In the genomic region with DNA sequence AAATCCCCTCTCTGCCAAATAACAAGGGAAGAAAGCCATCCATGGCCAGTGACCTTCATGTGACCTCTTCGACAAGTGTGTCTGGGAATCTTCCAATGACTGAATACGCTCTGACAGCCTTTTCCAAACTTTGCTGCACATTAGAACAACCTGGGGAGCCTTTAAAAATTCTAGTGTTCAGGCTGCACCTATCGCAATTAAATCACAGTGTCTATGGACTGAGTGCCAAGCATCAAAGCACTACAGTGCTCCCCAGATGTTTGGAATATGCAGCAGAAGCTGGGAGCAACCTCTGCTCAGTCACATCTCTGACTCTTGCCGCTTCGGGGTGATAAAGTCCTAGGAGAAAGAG, we compare ENCODE assay signal across 12 mouse cellular contexts.
A peak's percentile ranks its signal among the peaks of the same experiment; 100 is the strongest.
DNase-seq lines count a peak whose midpoint lies in the region; ATAC-seq lines count a peak whose summit lies in the region.
"Had no signal": no experiment of that assay in that cellular context is flagged by ENCODE, and none has a peak within 500 bp of the region (broad histone marks: within the 10 kb centered on the region; RNA-seq: fewer than 3 reads in every experiment).

No protein-coding gene starts in this region.

- ATAC-seq in heart, embryonic 11.5 days (replicated peaks; ENCODE audit: insufficient number of reproducible peaks, low FRiP score, low TSS enrichment) = no peak
- ATAC-seq in kidney, embryonic 16.5 days (ENCODE audit: low FRiP score, low TSS enrichment) = no peak
- ATAC-seq in limb, embryonic 15.5 days (ENCODE audit: insufficient number of reproducible peaks, low FRiP score, low TSS enrichment, low read depth) = 0 out of 2 replicates have a peak, but pooled peaks have one; percentile 55

- H3K27me3 ChIP-seq in heart, embryonic 11.5 days (ENCODE audit: control insufficient read depth, insufficient read depth, low read length) = no peaks in the 10 kb centered on the region
- H3K27me3 ChIP-seq in kidney, embryonic 16.5 days (ENCODE audit: insufficient read depth, low read length) = no peaks in the 10 kb centered on the region
- H3K27me3 ChIP-seq in limb, embryonic 15.5 days = no peaks in the 10 kb centered on the region

- DNase-seq in heart, adult 18-20 months = peak; percentile 4 to 16
- DNase-seq in kidney, adult 18-20 months = no peak
- DNase-seq in embryo, embryonic 11 days = peak; percentile 51
- DNase-seq in adrenal gland, postnatal 4 days (ENCODE audit: low spot score in 2 of 2) = no peak
- no peak for DNase-seq in frontal cortex, postnatal 14 days (ENCODE audit: low spot score in 2 of 2)
- DNase-seq: cerebellum, postnatal 36 days; gastrocnemius, postnatal 14 days; lung, adult 2 months; thymus, postnatal 14 days had no signal

- no peak overlapping the region for H3K27ac ChIP-seq in heart, embryonic 11.5 days (ENCODE audit: low read depth, low read length)
- H3K27ac ChIP-seq in kidney, embryonic 16.5 days (ENCODE audit: low read length) = peak overlapping the region; percentile 45; the same call in 1 of the 2 replicates
- peak overlapping the region; percentile 33; the same call in 1 of the 2 replicates for H3K27ac ChIP-seq in limb, embryonic 15.5 days

- H3K36me3 ChIP-seq in heart, embryonic 11.5 days (ENCODE audit: control insufficient read depth, insufficient read depth, low read length) = no peaks in the 10 kb centered on the region
- H3K36me3 ChIP-seq in kidney, embryonic 16.5 days (ENCODE audit: insufficient read depth, low read length) = no peaks in the 10 kb centered on the region
- H3K36me3 ChIP-seq in limb, embryonic 15.5 days = no peaks in the 10 kb centered on the region

- no peak overlapping the region for H3K9ac ChIP-seq in heart, embryonic 11.5 days (ENCODE audit: low read depth, low read length)
- H3K9ac ChIP-seq in kidney, embryonic 16.5 days (replicated peaks; ENCODE audit: low read length) = no peak overlapping the region
- no peak overlapping the region for H3K9ac ChIP-seq in limb, embryonic 15.5 days

- H3K4me1 ChIP-seq in heart, embryonic 11.5 days (ENCODE audit: control insufficient read depth, insufficient read depth, low read length) = no peaks in the 10 kb centered on the region; the same call in 1 of the 2 replicates
- H3K4me1 ChIP-seq in kidney, embryonic 16.5 days (ENCODE audit: insufficient read depth, low read length) = peaks cover 14% of the 10 kb centered on the region
- H3K4me1 ChIP-seq in limb, embryonic 15.5 days = peaks cover 9% of the 10 kb centered on the region

- 54% methylated on average over 5 of the region's 5 CpGs for WGBS in heart, embryonic 11.5 days (ENCODE audit: insufficient replicate concordance)
- 53% methylated on average over 5 of the region's 5 CpGs for WGBS in kidney, embryonic 16.5 days
- 32% methylated on average over 5 of the region's 5 CpGs for WGBS in limb, embryonic 15.5 days

- no peaks in the 10 kb centered on the region for H3K9me3 ChIP-seq in heart, embryonic 11.5 days (replicated peaks; ENCODE audit: control insufficient read depth, low read length)
- H3K9me3 ChIP-seq in kidney, embryonic 16.5 days (ENCODE audit: low read length) = no peaks in the 10 kb centered on the region
- no peaks in the 10 kb centered on the region for H3K9me3 ChIP-seq in limb, embryonic 15.5 days

- no peak overlapping the region for H3K4me2 ChIP-seq in heart, embryonic 11.5 days
- no peak overlapping the region for H3K4me2 ChIP-seq in kidney, embryonic 16.5 days (replicated peaks; ENCODE audit: low read depth, low read length)
- no peak overlapping the region for H3K4me2 ChIP-seq in limb, embryonic 15.5 days

- no peak overlapping the region for H3K4me3 ChIP-seq in heart, embryonic 11.5 days (ENCODE audit: low read depth, low read length)
- H3K4me3 ChIP-seq in kidney, embryonic 16.5 days (ENCODE audit: low read length) = no peak overlapping the region
- no peak overlapping the region for H3K4me3 ChIP-seq in limb, embryonic 15.5 days

Comparison
In these comparisons a context has a peak if more than half of its experiments do, and no peak if none do; other contexts are left out.
1. DNase-seq: peak in heart, adult 18-20 months (2 of 2) and embryo, embryonic 11 days (single experiment); none in kidney, adult 18-20 months (single experiment), adrenal gland, postnatal 4 days (0 of 2) and frontal cortex, postnatal 14 days (0 of 2).